Mouse (Mus musculus): ENCODE measurements around the gene Mxra8. TPM values are rescaled to one million over a fixed set of nuclear protein-coding genes. Genes with fewer than 3 reads are reported as not detected.

Mxra8 gene
- polyA plus RNA-seq, 1 experiment from 2014 or later: 223 TPM

GRCm38 (mm10) chr4:155849792-155850451 is 10.4 kb downstream of the Mxra8 start:
- Histone ChIP-seq H3K27ac (no peak overlapping the region), H3K36me3 (peaks cover 10% of the 10 kb centered on the region; the same call in 1 of the 2 replicates), H3K9me3 (no peaks in the 10 kb centered on the region), H3K4me2 (no peak overlapping the region), H3K4me3 (no peak overlapping the region), H3K9ac (no peak overlapping the region), H3K4me1 (peaks cover 32% of the 10 kb centered on the region), H3K27me3 (no peaks in the 10 kb centered on the region)
- no peak for ATAC-seq (ENCODE audit: borderline replicate concordance, extremely low read depth, low FRiP score, low TSS enrichment)
- WGBS: 92% methylated on average over 3 of the region's 3 CpGs

- no peak overlapping the region for H3K4me3 ChIP-seq
- H3K9ac ChIP-seq: no peak overlapping the region
- H3K27me3 ChIP-seq: no peaks in the 10 kb centered on the region
- no peak overlapping the region for H3K27ac ChIP-seq
- peaks cover 24% of the 10 kb centered on the region for H3K36me3 ChIP-seq
- ATAC-seq (ENCODE audit: borderline replicate concordance, extremely low read depth, low FRiP score, low TSS enrichment): no peak
- H3K9me3 ChIP-seq: no peaks in the 10 kb centered on the region
- WGBS: 94% methylated on average over 3 of the region's 3 CpGs
- peaks cover 30% of the 10 kb centered on the region for H3K4me1 ChIP-seq
- no peak overlapping the region for H3K4me2 ChIP-seq
Measured at GRCm38 (mm10) chr4:155851368-155851767, 11.9 kb downstream of the Mxra8 start.

- Histone ChIP-seq H3K27ac (no peak overlapping the region), H3K9ac (no peak overlapping the region), H3K9me3 (no peaks in the 10 kb centered on the region), H3K4me2 (no peak overlapping the region), H3K36me3 (peaks cover 28% of the 10 kb centered on the region), H3K4me3 (no peak overlapping the region), H3K4me1 (peaks cover 24% of the 10 kb centered on the region), H3K27me3 (no peaks in the 10 kb centered on the region)
- 69% methylated on average over 2 of the region's 2 CpGs for WGBS
- no peak for ATAC-seq (ENCODE audit: borderline replicate concordance, extremely low read depth, low FRiP score, low TSS enrichment)
Measured at GRCm38 (mm10) chr4:155851951-155852411, 12.5 kb downstream of the Mxra8 start.

- Histone ChIP-seq H3K36me3 (peaks cover 32% of the 10 kb centered on the region), H3K9ac (no peak overlapping the region), H3K9me3 (no peaks in the 10 kb centered on the region), H3K27me3 (no peaks in the 10 kb centered on the region), H3K4me3 (no peak overlapping the region), H3K4me2 (no peak overlapping the region), H3K27ac (no peak overlapping the region), H3K4me1 (peaks cover 18% of the 10 kb centered on the region)
- ATAC-seq (ENCODE audit: borderline replicate concordance, extremely low read depth, low FRiP score, low TSS enrichment): no peak
- 91% methylated on average over 9 of the region's 9 CpGs for WGBS
Measured at GRCm38 (mm10) chr4:155853421-155853820, 13.9 kb downstream of the Mxra8 start.

GRCm38 (mm10) chr4:155854991-155855390 is 15.5 kb downstream of the Mxra8 start:
- H3K4me2 ChIP-seq: no peak overlapping the region
- 94% methylated on average over 12 of the region's 12 CpGs for WGBS
- H3K4me3 ChIP-seq: no peak overlapping the region
- H3K27me3 ChIP-seq: no peaks in the 10 kb centered on the region
- H3K9me3 ChIP-seq: no peaks in the 10 kb centered on the region
- no peak for ATAC-seq (ENCODE audit: borderline replicate concordance, extremely low read depth, low FRiP score, low TSS enrichment)
- H3K27ac ChIP-seq: no peak overlapping the region
- peaks cover 38% of the 10 kb centered on the region for H3K36me3 ChIP-seq
- no peak overlapping the region for H3K9ac ChIP-seq
- H3K4me1 ChIP-seq: 0 out of 2 replicates have a peak, but pooled peaks cover 4% of the 10 kb centered on the region

GRCm38 (mm10) chr4:155856071-155856470 is 16.6 kb downstream of the Mxra8 start:
- no peak overlapping the region for H3K4me3 ChIP-seq
- no peaks in the 10 kb centered on the region for H3K9me3 ChIP-seq
- WGBS: 87% methylated on average over 12 of the region's 12 CpGs
- H3K27ac ChIP-seq: no peak overlapping the region
- no peak overlapping the region for H3K9ac ChIP-seq
- peaks cover 40% of the 10 kb centered on the region for H3K36me3 ChIP-seq
- H3K4me1 ChIP-seq: no peaks in the 10 kb centered on the region
- no peak overlapping the region for H3K4me2 ChIP-seq
- H3K27me3 ChIP-seq: no peaks in the 10 kb centered on the region
- ATAC-seq (ENCODE audit: borderline replicate concordance, extremely low read depth, low FRiP score, low TSS enrichment): no peak

GRCm38 (mm10) chr4:155856881-155857280 is 17.4 kb downstream of the Mxra8 start:
- Histone ChIP-seq H3K4me2 (no peak overlapping the region), H3K27me3 (no peaks in the 10 kb centered on the region), H3K9ac (no peak overlapping the region), H3K4me3 (no peak overlapping the region), H3K36me3 (peaks cover 40% of the 10 kb centered on the region), H3K9me3 (no peaks in the 10 kb centered on the region), H3K4me1 (no peaks in the 10 kb centered on the region), H3K27ac (no peak overlapping the region)
- no peak for ATAC-seq (ENCODE audit: borderline replicate concordance, extremely low read depth, low FRiP score, low TSS enrichment)
- WGBS: 63% methylated on average over 3 of the region's 3 CpGs

GRCm38 (mm10) chr4:155859318-155859717 is 19.8 kb downstream of the Mxra8 start:
- Histone ChIP-seq H3K36me3 (peaks cover 38% of the 10 kb centered on the region), H3K4me1 (no peaks in the 10 kb centered on the region), H3K4me3 (no peak overlapping the region), H3K27me3 (no peaks in the 10 kb centered on the region), H3K4me2 (no peak overlapping the region), H3K9ac (no peak overlapping the region), H3K9me3 (no peaks in the 10 kb centered on the region), H3K27ac (no peak overlapping the region)
- no peak for ATAC-seq (ENCODE audit: borderline replicate concordance, extremely low read depth, low FRiP score, low TSS enrichment)
- WGBS: 13% methylated on average over 13 of the region's 13 CpGs

- H3K4me1 ChIP-seq: no peaks in the 10 kb centered on the region
- no peak overlapping the region for H3K4me3 ChIP-seq
- no peak overlapping the region for H3K9ac ChIP-seq
- no peak for ATAC-seq (ENCODE audit: borderline replicate concordance, extremely low read depth, low FRiP score, low TSS enrichment)
- no peak overlapping the region for H3K4me2 ChIP-seq
- H3K9me3 ChIP-seq: no peaks in the 10 kb centered on the region
- H3K27me3 ChIP-seq: no peaks in the 10 kb centered on the region
- H3K27ac ChIP-seq: no peak overlapping the region
- 87% methylated on average over 7 of the region's 7 CpGs for WGBS
- peaks cover 34% of the 10 kb centered on the region for H3K36me3 ChIP-seq
Measured at GRCm38 (mm10) chr4:155861787-155862186, 22.3 kb downstream of the Mxra8 start.

GRCm38 (mm10) chr4:155863001-155863400 is 23.5 kb downstream of the Mxra8 start, which contains the start of gene Tas1r3:
TSS of gene Tas1r3 (minus strand) at chr4:155863362.
- no peak within 1 kb of the TSS for H3K27ac ChIP-seq
- H3K36me3 ChIP-seq: peaks cover 33% of the 10 kb centered on the region
- no peak within 1 kb of the TSS for H3K4me2 ChIP-seq
- no peak within 1 kb of the TSS for H3K4me3 ChIP-seq
- peaks cover under 1% of the 10 kb centered on the region; the same call in 1 of the 2 replicates for H3K4me1 ChIP-seq
- no peaks in the 10 kb centered on the region for H3K27me3 ChIP-seq
- ATAC-seq (ENCODE audit: borderline replicate concordance, extremely low read depth, low FRiP score, low TSS enrichment): no peak
- no peaks in the 10 kb centered on the region for H3K9me3 ChIP-seq
- WGBS: 75% methylated on average over 5 of the region's 5 CpGs
- H3K9ac ChIP-seq: no peak within 1 kb of the TSS

- peak; percentile 44 for ATAC-seq (ENCODE audit: borderline replicate concordance, extremely low read depth, low FRiP score, low TSS enrichment)
- Histone ChIP-seq H3K27ac (0 out of 2 replicates have a peak overlapping the region, but pooled peaks have one; percentile 24), H3K36me3 (peaks cover 32% of the 10 kb centered on the region), H3K4me2 (peak overlapping the region; percentile 86), H3K4me3 (peak overlapping the region; percentile 68), H3K27me3 (no peaks in the 10 kb centered on the region), H3K4me1 (peaks cover 26% of the 10 kb centered on the region), H3K9ac (peak overlapping the region; percentile 69), H3K9me3 (no peaks in the 10 kb centered on the region)
- 8% methylated on average over 22 of the region's 22 CpGs for WGBS
Measured at GRCm38 (mm10) chr4:155868614-155869298, 29.3 kb downstream of the Mxra8 start.
